Mouse (Mus musculus) adrenal gland, postnatal 14 days (tissue): ENCODE measurements around the gene Catsperz. TPM values are rescaled to one million over a fixed set of nuclear protein-coding genes. Genes with fewer than 3 reads are reported as not detected.
A peak's percentile ranks its signal among the peaks of the same experiment; 100 is the strongest.

Experiments
- DNase-seq: peaks from one replicate; pipeline ENCODE4 v3.0.0; 2021; ENCODE audit warnings: mixed read lengths
- long read RNA-seq, 2 experiments: library from polyadenylated mRNA; stranded (forward); transcript quantifications; one replicate each; pipeline ENCODE4 v2.0.0; 2021
- total RNA-seq: library from RNA; stranded (reverse); gene quantifications from 2 replicates; pipeline ENCODE4 v1.2.3, GENCODE M21; 2021

Catsperz gene
- 0.53 TPM in 1 of 2 replicates, not detected in the other for total RNA-seq
- long read RNA-seq, experiment 1, partial matches to known transcripts, result 0 of 1 reads
- long read RNA-seq, experiment 1, other reads (novel, unspliced or antisense), result 0 of 1 reads
- long read RNA-seq, experiment 2, partial matches to known transcripts, result 1 of 5 reads
- long read RNA-seq, experiment 2, other reads (novel, unspliced or antisense), result 2 of 5 reads

DNA sequence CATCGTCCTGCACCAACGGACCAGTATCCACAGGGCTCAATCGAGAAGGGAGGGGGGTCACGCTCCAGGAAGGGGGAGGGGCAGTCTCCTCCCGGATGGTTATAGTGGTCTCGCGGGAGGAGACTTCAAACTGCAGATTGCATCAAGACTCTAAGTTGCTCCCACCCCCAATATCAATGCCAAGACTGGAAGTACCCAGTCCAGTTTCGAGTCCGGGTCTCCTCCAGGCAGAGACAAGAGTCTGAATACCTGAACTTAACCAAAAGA, at the start of gene Catsperz:
Gene Catsperz (minus strand): TSS at position 74 of the 267 bp plus-strand sequence.
- no peak for DNase-seq

DNA sequence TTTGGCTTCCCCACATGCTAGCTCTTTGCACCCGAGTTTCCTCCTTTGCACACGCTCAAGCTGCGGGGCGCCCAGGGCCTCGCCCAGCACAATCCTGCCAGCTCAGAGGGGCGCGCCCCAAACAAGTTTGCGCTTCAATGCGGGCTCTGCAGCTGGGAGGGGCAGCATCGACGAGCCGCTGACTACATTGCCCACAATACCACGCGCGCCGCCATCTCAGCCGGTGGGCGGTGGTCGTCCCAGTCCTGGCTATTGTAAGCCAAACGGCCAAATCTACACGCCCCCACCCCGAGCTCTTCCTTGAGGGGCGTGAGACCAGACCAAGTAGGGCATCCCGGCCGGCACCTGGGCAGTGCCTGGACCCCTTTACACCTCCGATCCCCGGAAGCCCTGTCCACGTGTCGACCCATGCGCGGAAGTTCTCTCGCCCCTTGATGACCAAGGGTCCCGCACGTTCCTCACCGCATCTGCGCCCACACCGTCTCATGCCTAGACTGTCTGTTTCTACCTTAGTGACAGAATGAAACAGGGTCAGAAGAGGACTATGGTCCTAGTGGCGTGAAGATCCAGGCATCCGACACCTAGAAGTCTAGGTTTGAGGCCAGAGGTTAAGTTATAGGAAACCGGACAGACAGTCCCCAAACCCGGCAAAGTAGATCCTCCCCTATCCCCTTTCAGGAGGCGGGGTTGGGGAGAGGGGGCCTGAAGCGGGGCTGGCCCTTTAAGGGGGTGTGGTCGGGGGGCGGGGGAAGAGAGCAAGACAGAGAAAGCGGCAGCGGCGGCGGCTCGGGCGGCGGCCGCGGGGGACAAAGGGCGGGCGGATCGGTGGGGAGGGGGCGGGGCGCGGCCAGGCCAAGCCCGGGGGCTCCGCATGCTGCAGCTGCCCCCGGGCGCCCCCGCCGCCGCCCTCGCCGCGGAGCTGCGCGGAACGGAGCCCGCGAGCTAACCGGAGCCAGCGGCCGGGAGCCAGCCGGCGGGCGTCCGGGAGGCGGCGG, 49.3 kb upstream of the Catsperz start, which contains the start of gene Ppp1r14b:
Gene Ppp1r14b (plus strand): TSS at position 758 of the 995 bp plus-strand sequence.
- DNase-seq, result peak; percentile 93

DNA sequence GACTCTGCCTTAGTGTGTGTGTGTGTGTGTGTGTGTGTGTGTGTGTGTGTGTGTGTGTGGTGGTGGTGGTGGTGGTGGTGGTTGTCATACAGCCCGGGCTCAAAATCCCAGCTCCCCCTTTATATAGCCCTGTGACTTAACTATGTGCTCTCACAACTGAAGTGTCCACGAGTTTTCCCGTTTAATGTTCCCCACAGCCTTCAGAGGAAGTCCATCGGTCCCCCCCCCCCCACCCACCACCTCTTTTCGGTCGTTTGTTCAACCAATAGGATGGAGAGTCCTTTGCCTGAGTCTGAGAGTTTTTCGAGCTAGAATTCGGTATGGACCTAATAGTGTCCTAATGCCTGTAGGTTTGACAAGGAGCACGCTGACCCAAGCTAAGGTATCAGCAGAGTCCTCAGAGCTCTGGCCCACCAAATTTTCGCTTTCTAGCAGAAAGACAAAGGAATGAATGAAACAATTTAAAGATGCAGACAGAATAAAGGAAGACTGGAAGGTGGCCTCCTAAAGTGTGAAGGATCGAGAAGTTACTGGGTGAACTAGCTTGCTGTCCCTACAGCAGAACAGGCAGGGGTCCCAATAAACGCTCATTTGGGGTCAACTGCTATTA, 48.5 kb upstream of the Catsperz start:
- no peak for DNase-seq

DNA sequence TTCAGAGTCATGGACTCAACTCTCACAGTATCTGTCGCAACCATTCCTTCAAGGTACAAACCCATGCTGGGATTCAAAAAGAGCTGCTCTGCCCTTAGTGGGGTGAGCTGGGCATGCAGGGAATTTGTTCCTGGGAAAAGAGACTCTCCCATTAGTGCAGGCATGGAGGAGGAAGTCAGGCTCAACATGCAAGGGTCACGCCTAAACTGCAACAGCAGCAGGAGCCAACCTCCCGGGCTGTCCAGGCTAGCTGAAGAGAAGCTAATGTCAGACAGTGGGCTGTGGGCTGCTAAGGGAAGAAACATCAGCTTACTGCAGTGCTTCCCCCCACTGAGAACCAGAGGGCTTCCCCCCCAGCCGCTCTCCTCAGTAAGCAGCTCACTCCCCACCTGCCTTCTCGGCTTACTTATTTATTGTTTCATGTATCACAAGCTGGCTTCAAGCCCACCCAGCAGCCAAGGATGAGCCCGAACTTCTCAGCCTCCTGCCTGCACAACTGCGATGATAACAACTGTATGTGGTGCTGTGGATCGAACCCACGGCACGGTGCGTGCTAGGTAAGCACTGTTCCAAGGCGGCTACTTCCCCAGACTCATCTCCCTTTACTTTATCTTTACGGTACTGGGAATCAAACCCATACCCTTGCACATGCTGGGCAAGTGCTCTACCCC, 47.2 kb upstream of the Catsperz start:
- no peak for DNase-seq

DNA sequence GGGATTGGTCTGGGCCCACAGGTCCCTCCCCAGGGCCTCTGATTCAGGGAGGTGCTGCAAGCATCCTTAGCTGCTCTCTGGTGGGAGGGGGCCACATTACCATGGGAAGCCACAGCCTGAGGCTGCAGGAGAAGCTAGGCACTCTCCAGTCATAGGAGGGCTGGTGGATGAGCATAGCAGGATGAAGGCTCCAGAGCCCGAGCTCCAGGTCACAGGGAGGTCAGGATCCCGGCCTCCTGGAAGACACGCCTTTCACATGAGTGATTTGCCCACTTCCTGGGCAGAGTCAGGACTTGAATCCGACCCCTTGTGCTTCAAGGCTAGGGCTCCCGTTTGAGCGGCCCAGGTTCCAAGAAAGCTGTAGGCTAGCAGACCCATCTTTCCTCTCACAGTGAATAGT, 46.5 kb upstream of the Catsperz start:
- DNase-seq, result no peak

DNA sequence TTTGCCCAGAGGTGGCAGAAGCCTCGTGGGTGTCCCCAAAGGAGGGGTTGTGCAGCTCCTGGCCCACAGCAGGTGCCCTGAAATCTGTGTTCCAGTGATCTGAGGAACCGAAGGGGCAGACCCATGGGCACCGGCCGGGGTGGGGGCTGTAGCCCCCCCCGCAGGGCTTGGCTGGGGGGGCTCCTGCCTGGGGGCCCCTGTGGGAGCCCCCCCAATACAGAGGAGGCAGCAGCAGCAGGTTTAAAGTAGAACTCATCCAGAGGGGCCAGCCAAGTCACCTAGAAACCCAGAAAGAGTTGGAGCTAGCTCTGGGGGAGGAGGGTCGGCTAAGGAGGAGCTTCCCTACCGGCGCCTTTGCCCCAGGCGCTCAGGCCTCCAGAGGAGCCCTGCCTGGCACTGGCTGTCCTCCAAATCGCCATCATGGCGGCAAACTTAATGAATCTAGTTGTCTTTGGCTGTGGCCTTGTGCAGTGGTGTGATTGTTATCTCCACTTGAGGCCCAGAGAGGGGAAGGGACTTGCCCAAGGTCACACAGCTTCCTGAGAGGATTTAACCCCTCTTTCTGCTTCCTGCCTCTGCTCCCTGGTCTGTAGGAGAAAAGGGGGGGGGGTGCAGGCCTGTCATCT, 45.4 kb upstream of the Catsperz start:
- peak; percentile 83 for DNase-seq

DNA sequence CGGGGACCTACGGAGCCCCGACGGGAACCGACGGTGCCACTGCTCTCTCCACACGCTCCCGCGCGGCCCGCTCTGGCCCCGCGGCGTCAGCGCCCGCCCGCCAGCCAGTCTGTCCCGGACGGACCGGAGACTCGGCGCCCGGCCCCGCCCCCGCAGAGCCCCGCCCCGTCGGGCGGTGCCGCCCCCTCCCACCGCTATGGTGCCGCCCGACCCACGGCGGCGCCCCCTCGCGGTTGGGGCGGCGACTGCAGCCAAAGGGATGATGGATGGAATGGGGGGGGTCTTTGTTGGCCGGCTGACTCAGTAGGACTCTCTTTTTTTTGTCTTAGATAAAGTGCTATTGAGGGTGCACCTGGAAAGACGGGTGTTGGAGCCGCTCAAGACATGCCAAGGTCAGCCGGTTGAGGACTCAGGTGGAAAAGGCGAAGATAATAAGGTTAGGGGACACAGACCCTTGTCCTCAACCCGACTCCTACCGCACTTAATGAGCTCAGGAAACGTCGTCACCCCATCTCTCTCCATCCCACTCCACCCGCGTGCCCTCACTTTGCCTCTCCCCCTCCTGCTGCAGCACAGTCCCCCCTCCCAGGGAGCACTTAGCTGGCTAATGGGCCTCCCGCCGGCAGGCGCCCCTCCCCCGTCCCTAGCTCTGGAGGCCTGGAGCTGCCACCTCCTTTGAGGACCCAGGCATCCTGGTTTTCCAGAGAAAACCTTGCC, 44.6 kb upstream of the Catsperz start:
- DNase-seq, result peak; percentile 90

DNA sequence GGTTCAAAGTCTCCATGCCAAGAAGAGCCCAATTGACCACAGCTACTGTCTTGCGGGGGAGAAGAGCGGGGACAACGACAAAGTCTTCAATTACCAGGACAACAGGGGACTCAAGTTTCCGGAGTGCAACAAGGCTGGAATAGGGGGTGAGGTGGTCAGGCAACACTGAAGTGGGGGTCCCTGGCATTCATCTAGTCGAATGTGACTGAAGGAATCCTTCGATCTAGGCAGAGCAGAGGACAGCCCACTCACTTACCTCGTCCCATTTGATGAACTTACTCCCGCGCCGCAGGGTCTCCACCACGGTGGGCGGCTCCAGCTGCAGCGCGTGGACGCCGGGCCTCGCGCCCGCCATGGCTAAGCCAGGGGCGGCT, 44.1 kb upstream of the Catsperz start:
- DNase-seq, result no peak

DNA sequence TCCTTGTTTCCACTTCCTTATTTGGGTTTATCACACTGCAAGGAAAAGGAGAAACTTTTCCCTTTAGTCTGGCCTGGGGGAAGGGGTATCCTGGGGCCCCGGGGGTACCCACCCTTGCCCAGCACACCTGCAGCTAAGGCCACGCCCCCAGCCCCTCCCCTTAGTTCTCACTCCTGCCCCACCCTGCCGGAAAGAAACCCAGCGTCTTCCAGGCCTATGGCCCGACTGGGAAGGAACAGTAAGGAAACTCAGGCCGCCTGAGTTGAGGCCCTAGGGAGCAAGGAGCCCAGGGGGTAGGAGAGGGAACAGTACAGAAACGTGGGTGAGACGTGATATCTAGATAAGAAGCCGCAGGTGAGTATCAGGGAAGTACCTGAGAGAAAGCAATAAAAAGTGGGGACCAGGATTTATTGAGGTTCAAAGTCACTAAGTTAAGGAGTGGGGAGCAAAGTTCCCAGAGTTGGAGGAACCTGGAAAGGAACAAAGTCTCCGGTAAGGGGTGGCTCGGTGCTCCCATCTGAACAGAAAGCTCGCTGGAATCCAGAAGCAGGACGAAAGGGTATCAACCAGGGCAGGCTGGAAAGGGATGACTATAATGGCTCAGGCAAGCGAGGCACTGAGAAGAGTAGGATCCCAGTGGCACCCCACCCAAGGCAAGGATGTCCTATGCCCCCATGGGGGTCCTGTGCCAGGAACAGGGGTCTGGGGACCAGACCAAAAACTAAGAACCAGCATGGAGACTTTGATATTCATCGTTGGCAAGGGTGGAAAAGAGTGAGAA, 43.5 kb upstream of the Catsperz start:
- peak; percentile 57 for DNase-seq

DNA sequence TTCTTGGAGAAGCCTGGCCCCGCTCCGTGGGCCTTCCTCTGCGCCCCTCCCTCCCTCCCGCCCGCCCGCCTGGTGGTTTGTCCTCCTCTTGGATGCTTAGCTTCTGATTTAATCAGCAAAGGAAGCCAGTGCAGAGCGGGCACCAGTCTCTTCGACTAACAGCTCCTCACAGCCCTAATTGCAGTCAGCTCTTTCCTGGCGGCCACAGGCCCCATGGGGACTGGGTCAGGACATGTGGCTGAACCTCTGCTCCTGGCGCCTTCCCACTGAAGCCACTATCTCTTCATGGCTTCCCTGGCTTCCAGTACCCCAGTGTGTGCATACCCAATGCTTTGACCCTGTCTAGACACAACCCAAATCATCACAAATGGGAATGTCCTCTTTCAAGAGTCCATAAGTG, 31.3 kb upstream of the Catsperz start:
- DNase-seq, result peak; percentile 61

DNA sequence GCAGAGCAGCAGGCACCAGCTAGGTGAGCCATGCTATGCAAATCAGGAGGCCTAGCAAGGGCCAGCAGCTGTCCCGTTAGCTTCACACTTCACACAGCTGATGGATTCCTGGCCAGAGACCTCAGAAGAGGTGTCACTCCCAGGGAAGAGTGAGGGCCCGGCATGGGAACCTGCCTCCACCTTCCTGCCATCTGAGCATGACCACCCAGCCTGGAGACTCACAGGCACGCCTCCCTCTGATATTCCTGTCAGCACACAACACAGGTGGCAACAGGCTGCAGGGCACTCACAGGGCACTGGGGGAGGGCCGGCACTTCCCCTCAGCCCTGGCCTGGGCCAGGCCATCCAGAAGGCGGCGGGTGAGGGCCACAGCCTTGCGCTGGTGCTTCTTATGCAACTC, 30.2 kb upstream of the Catsperz start:
- DNase-seq, result no peak

DNA sequence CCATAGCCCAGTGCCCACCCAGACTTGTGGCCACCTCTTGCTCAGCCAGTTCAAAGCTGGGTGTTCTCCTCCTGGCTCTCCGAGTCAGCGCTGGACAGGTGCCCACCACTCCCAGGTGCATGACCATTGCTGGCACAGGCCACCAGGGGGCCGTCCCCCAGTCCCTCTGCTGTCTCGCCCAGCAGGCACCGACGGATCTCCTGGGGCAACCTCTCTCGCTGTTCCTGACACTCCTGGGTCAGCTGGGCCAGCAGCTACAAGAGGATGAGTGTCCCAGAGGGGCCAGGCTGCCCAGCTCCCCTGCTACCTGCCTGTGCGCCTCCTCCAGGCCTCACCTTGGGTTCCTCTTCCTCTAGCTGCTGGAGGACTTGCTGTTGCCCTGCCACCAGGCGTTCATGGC, 28.9 kb upstream of the Catsperz start:
- DNase-seq, result peak; percentile 77

DNA sequence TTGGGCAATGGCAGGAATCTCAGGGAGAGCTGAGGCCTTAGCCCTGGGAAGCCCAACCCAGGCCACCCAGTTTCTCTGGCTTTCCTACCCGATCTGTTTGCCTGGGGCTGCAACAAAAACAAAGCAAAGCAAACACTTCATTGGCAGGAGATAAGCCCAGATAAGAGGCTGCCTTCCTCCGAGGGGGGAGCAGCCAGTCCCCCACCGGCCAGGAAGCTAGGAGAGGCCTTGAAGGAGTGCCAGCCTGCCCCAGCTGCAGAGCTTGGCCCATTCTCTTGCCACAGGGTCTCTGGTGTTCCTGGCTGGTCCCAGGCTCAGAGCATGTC, 27.5 kb upstream of the Catsperz start:
- peak; percentile 85 for DNase-seq

DNA sequence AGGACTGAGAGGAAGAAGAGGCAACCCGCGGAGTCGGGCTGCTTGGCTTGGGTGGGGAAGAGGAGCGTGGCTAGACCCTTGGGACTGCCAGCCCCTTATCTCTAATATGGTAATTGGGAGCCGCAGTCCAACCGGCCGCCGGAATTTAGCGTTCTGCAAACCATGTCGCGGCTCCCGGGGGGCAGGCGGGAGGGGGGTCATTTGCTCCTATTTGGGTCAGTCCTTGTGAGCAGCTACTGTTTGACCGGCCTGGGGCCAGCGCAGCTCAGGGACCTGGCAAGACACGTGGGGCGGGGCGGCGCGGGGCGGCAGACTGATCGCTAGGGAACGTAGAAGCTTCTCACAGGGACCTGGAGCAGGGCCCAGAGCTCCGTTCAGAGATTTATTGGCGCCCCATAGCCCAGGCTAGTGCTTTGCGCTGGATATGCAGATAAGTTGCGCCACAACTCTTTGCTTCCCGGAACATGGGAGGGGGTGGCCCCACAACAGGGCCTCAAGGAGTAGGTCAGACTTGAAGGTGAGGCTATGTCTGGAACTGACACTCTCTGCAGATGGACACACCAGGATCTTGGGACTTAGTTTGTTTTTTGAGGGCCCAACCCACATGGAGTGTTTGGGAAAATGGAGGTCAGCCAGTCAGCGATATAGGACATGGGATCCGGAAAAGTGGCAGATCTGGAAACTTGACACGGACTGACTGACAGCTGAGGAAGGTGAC, 27.0 kb upstream of the Catsperz start:
- DNase-seq, result peak; percentile 95

DNA sequence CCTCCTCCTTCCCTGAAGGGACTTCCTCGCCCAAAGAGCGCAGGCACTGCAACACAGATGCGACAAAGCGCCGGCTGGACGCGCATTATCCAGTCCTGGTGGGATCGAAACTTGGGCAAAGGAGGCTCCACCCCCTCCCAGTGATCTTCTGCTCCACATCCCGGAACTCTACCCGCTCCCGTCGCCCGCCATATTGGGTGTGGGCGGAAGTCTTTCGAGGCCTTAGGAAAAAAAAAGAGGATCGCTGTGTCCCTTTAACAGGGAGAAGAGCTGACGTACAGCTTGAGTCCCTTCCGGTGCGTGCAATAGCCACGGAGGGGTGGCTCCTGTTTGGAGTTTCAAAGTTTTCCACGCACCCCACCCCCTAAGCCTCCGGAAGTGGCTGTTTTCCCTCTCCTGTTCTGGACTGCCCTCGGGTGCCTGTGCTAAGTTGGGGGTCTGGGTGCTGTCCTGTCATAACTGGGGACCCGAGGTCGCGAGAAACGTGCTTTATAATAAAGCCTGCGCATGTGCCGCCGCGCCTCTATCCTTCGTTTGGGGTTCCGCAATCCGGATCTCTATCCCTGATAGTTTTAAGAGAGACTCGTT, 26.3 kb upstream of the Catsperz start:
- peak; percentile 97 for DNase-seq

DNA sequence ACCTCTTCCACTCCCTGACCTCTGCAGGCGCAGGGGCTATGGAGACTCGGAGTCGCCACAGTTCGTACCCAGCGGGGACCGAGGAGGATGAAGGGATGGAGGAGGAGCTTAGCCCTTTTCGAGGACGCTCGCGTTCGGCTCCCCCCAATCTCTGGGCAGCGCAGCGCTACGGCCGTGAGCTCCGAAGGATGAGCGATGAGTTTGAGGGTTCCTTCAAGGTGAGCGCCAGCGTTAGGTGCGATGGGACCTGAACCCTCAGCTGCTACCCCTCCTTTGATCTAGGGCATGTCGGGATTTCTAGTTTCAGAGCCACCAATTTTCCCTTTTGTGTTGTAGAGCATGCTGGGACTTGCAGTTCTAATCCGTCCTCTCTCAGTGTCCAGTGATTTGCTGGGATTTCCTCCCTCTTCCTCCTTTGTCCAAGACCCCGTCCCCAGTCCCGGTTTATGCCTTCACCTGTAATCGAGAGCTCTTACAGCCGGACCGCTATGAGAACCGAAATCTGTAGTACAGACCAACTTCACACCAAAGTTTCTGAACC, 25.5 kb upstream of the Catsperz start:
- peak; percentile 73 for DNase-seq

DNA sequence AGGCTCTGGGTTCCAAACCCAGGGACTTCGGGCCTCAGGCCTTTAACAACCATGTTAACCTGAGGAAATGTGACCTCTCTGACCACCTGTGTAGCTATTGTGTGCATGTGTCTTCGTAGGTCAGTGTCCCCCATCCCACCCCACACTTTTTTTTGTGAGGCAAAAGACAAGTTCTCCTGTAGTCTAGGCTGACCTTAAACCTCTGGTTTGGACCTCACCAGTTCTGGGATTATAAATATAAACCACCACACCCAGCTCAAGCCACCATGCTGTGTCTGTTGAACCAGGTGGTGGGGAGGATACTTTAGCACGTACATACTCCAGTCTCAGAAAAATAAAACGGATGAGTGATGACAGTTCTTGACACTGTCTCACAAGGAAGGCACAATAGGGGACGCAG, 24.8 kb upstream of the Catsperz start:
- DNase-seq, result no peak

DNA sequence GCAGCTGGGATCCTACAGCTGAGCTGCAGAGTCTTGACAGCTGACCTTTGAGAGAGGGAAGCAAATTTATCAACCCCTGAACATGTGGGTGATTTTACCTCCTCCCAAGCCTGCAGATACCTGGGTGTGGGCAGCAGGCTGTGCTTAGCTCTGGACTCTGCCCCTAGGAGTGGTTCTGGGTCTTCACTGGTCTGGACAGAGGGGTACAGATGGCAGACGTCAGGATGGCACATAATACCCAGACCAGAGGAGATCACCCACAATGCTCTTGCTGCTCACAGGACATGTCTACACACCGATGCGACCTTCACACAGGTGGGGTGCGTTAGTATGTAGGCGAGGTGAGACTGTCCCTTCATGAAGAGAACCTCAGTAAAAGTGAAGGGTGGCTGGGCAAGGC, 24.4 kb upstream of the Catsperz start:
- no peak for DNase-seq

DNA sequence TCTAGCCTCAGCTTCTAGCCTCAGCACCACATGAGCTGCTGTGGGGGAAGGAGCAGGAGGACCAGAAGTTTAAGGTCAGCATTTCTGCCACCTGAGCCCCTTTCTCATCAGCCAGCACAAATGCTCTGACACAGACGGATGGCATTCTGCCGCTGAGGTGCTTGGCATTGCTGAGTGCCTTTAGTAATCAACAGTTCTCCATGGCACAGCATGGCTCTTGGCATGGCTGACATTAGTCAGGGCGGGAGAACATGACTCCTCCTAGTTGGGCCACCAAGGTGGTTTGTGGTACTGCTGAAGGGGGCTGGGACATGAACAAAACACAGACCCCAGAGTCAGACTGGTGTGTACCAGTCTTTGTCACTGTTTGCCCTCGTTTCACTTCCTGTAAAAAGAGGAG, 23.0 kb upstream of the Catsperz start:
- no peak for DNase-seq

DNA sequence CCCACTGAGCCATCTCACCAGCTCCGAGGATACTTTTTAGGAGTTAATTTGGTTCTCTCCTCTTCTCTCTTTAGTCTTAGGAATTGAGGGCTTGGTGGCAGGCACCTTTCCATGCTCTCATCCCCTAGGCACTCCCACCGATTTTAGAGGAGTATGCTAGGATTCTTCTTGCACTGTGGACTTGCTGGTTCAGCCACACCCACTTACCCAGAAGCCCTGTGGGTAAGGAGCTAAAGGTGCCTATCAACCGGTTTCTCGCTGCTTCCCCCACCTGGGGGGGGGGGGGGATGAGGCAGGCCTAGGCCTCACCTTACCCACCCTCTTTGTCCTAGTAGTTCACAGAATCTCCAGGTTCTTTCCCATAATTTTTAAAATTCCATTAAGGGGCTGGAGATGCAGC, 22.6 kb upstream of the Catsperz start:
- DNase-seq, result no peak
